Mouse (Mus musculus) ES-E14 (cell line): ENCODE results near the gene Trpm8. TPM values are rescaled to one million over a fixed set of nuclear protein-coding genes. Genes with fewer than 3 reads are reported as not detected.
A peak's percentile ranks its signal among the peaks of the same experiment; 100 is the strongest.

Experiments used
- DNase-seq: peaks from one replicate; pipeline ENCODE4 v3.0.0-alpha.2; 2013; ENCODE audit warnings: low read depth, low spot score
- H3K27ac ChIP-seq: 2 replicates; pipeline ENCODE4 v1.5.1; 2012; ENCODE audit warnings: low read depth, mild to moderate bottlenecking, low read length, moderate library complexity, mixed read lengths; ENCODE audit not compliant: poor library complexity, insufficient read depth, severe bottlenecking
- H3K36me3 ChIP-seq: 2 replicates; pipeline ENCODE4 v1.6.1; 2012; ENCODE audit warnings: mild to moderate bottlenecking, low read length, moderate library complexity, mixed read lengths; ENCODE audit not compliant: control insufficient read depth, poor library complexity, insufficient read depth, severe bottlenecking
- H3K4me1 ChIP-seq, 2 experiments: fragments of 150-350 bp in 1 of 2; sonication (generic) in 1 of 2; 2 replicates each; pipeline ENCODE4 v1.6.1; 2012; ENCODE audit warnings: low read length in 2 of 2, mild to moderate bottlenecking in 1 of 2, mixed read lengths in 1 of 2; ENCODE audit not compliant: control insufficient read depth in 2 of 2, insufficient read depth in 2 of 2, poor library complexity in 1 of 2
- H3K4me3 ChIP-seq, 2 experiments: fragments of 150-350 bp in 1 of 2; sonication (generic) in 1 of 2; 2 replicates each; pipeline ENCODE4 v1.5.1; 2012; ENCODE audit warnings: low read length in 2 of 2, low read depth in 1 of 2, mild to moderate bottlenecking in 1 of 2, mixed read lengths in 1 of 2; ENCODE audit not compliant: insufficient read depth in 1 of 2, poor library complexity in 1 of 2, severe bottlenecking in 1 of 2
- H3K9ac ChIP-seq: 2 replicates; pipeline ENCODE4 v1.6.1; 2012; ENCODE audit warnings: low read depth, mild to moderate bottlenecking, low read length, mixed read lengths; ENCODE audit not compliant: poor library complexity, insufficient read depth, severe bottlenecking
- H3K9me3 ChIP-seq: fragments of 150-350 bp; sonication (generic); 2 replicates; pipeline ENCODE4 v1.6.1; 2012; ENCODE audit warnings: low read depth, mild to moderate bottlenecking, low read length; ENCODE audit not compliant: control insufficient read depth, insufficient read depth
- CHD2 ChIP-seq: IDR thresholded peaks from 2 replicates; pipeline ENCODE4 v1.6.1; 2014; ENCODE audit warnings: mild to moderate bottlenecking, low read depth, low read length, inconsistent platforms
- HCFC1 ChIP-seq: IDR thresholded peaks from 2 replicates; pipeline ENCODE4 v1.6.1; 2012; ENCODE audit warnings: low read length, inconsistent platforms, borderline replicate concordance; ENCODE audit not compliant: insufficient read depth
- MAFK ChIP-seq: IDR thresholded peaks from 2 replicates; pipeline ENCODE4 v1.6.1; 2014; ENCODE audit warnings: mild to moderate bottlenecking, low read depth, low read length, inconsistent platforms; ENCODE audit not compliant: insufficient read depth
- ZC3H11A ChIP-seq: IDR thresholded peaks from 2 replicates; pipeline ENCODE4 v1.6.1; 2012; ENCODE audit warnings: low read depth, mild to moderate bottlenecking, inconsistent platforms, low read length, borderline replicate concordance
- ZNF384 ChIP-seq: IDR thresholded peaks from 2 replicates; pipeline ENCODE4 v1.6.1; 2012; ENCODE audit warnings: low read depth, low read length, inconsistent platforms
- in situ Hi-C, 2 experiments: fragments of 600-800 bp; cut with MboI; formaldehyde crosslinking; loops; one replicate each; pipeline ENCODE4 v1.15.1; 2025; ENCODE audit warnings: low sequenced_read_pairs in 2 of 2, inconsistent platforms in 1 of 2; ENCODE audit not compliant: unreplicated experiment in 2 of 2
- total RNA-seq: library from RNA; depleted of rRNA; stranded (reverse); fragments of 300-350 nt; gene quantifications from 2 replicates; pipeline ENCODE4 v1.2.3, GENCODE M21; 2012

Gene Trpm8
- total RNA-seq, 1 experiment, result 0.04 TPM

- TF ChIP-seq MAFK (no peak), ZNF384 (no peak), HCFC1 (no peak), CHD2 (no peak), ZC3H11A (no peak)
- H3K9me3 ChIP-seq, result no peaks in the 10 kb centered on the region
- in situ Hi-C loops, result no loop called here
Measured at GRCm38 (mm10) chr1:88288056-88288788, 10.8 kb downstream of the Trpm8 start.

GRCm38 (mm10) chr1:88288789-88289127, 11.3 kb downstream of the Trpm8 start:
- TF ChIP-seq ZNF384 (no peak), CHD2 (no peak), ZC3H11A (no peak), HCFC1 (no peak), MAFK (no peak)
- Histone ChIP-seq H3K9me3 (no peaks in the 10 kb centered on the region), H3K27ac (no peak overlapping the region), H3K4me1 (no peaks in the 10 kb centered on the region), H3K9ac (no peak overlapping the region), H3K4me3 (no peak overlapping the region), H3K36me3 (no peaks in the 10 kb centered on the region)
- DNase-seq, result no peak
- in situ Hi-C loops, result no loop called here

More at GRCm38 (mm10) chr1:88288056-88288788, 10.8 kb downstream of the Trpm8 start:
- H3K27ac ChIP-seq, result no peak overlapping the region
- H3K9ac ChIP-seq, result no peak overlapping the region
- no peaks in the 10 kb centered on the region for H3K36me3 ChIP-seq
- DNase-seq, result no peak
- H3K4me3 ChIP-seq, result no peak overlapping the region
- H3K4me1 ChIP-seq, result no peaks in the 10 kb centered on the region

- H3K36me3 ChIP-seq, result no peaks in the 10 kb centered on the region
- no peak overlapping the region for H3K27ac ChIP-seq
- no peak for DNase-seq
- no peak overlapping the region for H3K9ac ChIP-seq
- no peaks in the 10 kb centered on the region for H3K4me1 ChIP-seq
- no peaks in the 10 kb centered on the region for H3K9me3 ChIP-seq
- H3K4me3 ChIP-seq, result no peak overlapping the region
- in situ Hi-C loops, result no loop called here
- TF ChIP-seq MAFK (no peak), CHD2 (no peak), ZC3H11A (no peak), HCFC1 (no peak), ZNF384 (no peak)
Measured at GRCm38 (mm10) chr1:88289152-88289551, 11.7 kb downstream of the Trpm8 start.

- TF ChIP-seq MAFK (no peak), ZNF384 (no peak), ZC3H11A (0 out of 2 replicates have a peak, but pooled peaks have one; percentile 32), CHD2 (no peak)
- Histone ChIP-seq H3K36me3 (no peaks in the 10 kb centered on the region), H3K4me3 (no peak overlapping the region), H3K9ac (no peak overlapping the region), H3K9me3 (no peaks in the 10 kb centered on the region), H3K27ac (no peak overlapping the region), H3K4me1 (no peaks in the 10 kb centered on the region)
- in situ Hi-C loops, result no loop called here
- DNase-seq, result peak; percentile 63
Measured at GRCm38 (mm10) chr1:88289917-88290316, 12.5 kb downstream of the Trpm8 start.

DNA sequence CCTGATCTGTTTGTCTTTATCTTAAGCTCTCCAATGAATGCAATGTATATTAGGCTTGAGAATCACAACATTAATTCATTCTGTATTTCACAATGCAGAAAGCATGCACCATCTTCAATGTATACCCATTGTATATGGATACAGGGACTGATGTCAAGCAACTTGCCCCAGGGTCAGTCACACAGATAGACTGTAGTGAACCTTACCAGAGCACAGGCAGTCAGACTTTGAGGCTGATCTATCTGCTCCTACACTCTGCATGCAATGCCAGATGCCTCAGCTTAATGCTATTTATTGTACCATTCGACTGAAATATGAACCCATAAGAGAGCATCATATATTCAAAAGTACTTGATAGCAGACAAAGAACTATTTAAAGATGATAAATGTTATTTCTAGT, 13.1 kb downstream of the Trpm8 start:
- H3K9ac ChIP-seq, result no peak overlapping the region
- H3K4me3 ChIP-seq, result no peak overlapping the region
- no peak overlapping the region for H3K27ac ChIP-seq
- in situ Hi-C loops, result no loop called here
- no peaks in the 10 kb centered on the region for H3K36me3 ChIP-seq
- TF ChIP-seq HCFC1, result no peak
- H3K4me1 ChIP-seq, result no peaks in the 10 kb centered on the region
- H3K9me3 ChIP-seq, result no peaks in the 10 kb centered on the region
- no peak for DNase-seq
